Mouse (Mus musculus): ENCODE measurements at regions not wholly inside any gene's neighbourhood (a gene's known extent, or its start where the extent isn't known, plus 50 kb on each side); places are given as distances from the start of the nearest gene placed in this dataset.

- Histone ChIP-seq H3K36me3 (no peaks in the 10 kb centered on the region), H3K4me2 (no peak overlapping the region), H3K9me3 (replicated peaks) (no peaks in the 10 kb centered on the region), H3K27me3 (replicated peaks) (no peaks in the 10 kb centered on the region), H3K4me3 (no peak overlapping the region), H3K27ac (no peak overlapping the region), H3K9ac (no peak overlapping the region), H3K4me1 (no peaks in the 10 kb centered on the region)
- no peak for ATAC-seq
Measured at GRCm38 (mm10) chr10:91679641-91680040, 498.5 kb upstream of the Tmpo start.

- Histone ChIP-seq H3K9ac (no peak overlapping the region), H3K27me3 (replicated peaks) (no peaks in the 10 kb centered on the region), H3K9me3 (replicated peaks) (peaks cover 5% of the 10 kb centered on the region; the same call in 1 of the 2 replicates), H3K4me3 (no peak overlapping the region), H3K4me1 (no peaks in the 10 kb centered on the region), H3K27ac (no peak overlapping the region), H3K36me3 (no peaks in the 10 kb centered on the region), H3K4me2 (no peak overlapping the region)
- no peak for ATAC-seq
Measured at GRCm38 (mm10) chr10:91637911-91638310, 456.8 kb upstream of the Tmpo start.

GRCm38 (mm10) chr10:91628672-91629071 is 447.6 kb upstream of the Tmpo start:
- WGBS (ENCODE audit: insufficient replicate concordance): 65% methylated on average over 6 of the region's 6 CpGs
- Histone ChIP-seq H3K27ac (no peak overlapping the region), H3K9me3 (replicated peaks) (no peaks in the 10 kb centered on the region), H3K4me2 (no peak overlapping the region), H3K9ac (no peak overlapping the region), H3K4me3 (no peak overlapping the region), H3K27me3 (replicated peaks) (no peaks in the 10 kb centered on the region), H3K36me3 (no peaks in the 10 kb centered on the region), H3K4me1 (no peaks in the 10 kb centered on the region)
- no peak for ATAC-seq

DNA sequence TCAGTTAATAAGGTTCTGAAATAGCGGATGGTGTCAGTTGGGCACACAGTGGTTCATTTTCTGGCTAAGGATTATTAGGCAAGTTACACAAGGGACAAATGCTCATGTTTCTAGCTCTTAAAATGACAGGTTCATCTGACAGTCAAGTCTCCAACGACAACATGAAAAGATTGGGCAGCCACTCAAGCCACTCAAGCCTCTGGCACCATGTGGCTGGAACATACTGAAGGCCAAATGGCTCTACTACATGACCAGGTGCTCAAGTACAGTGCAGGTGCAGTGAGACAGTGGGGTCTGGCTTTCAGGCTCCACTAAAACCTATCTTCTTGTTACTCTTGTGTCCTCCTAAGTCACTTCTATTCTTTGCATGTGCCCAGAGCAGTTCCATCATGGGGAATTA is 441.2 kb upstream of the Tmpo start:
- H3K27me3 ChIP-seq (replicated peaks): no peaks in the 10 kb centered on the region
- no peak for ATAC-seq
- H3K4me1 ChIP-seq: no peaks in the 10 kb centered on the region
- H3K27ac ChIP-seq: no peak overlapping the region
- H3K9me3 ChIP-seq (replicated peaks): no peaks in the 10 kb centered on the region
- no peak overlapping the region for H3K9ac ChIP-seq
- H3K36me3 ChIP-seq: no peaks in the 10 kb centered on the region
- H3K4me3 ChIP-seq: no peak overlapping the region
- 64% methylated on average over 2 of the region's 2 CpGs for WGBS (ENCODE audit: insufficient replicate concordance)
- H3K4me2 ChIP-seq: no peak overlapping the region

GRCm38 (mm10) chr10:91613794-91614479 is 432.8 kb upstream of the Tmpo start:
- H3K27me3 ChIP-seq (replicated peaks): no peaks in the 10 kb centered on the region
- WGBS (ENCODE audit: insufficient replicate concordance): 69% methylated on average over 8 of the region's 8 CpGs

GRCm38 (mm10) chr10:91612052-91612451 is 430.9 kb upstream of the Tmpo start:
- Histone ChIP-seq H3K9me3 (replicated peaks) (0 out of 2 replicates have a peak, but pooled peaks cover 3% of the 10 kb centered on the region), H3K36me3 (no peaks in the 10 kb centered on the region), H3K4me1 (no peaks in the 10 kb centered on the region), H3K4me3 (no peak overlapping the region), H3K27ac (no peak overlapping the region), H3K9ac (no peak overlapping the region), H3K27me3 (replicated peaks) (no peaks in the 10 kb centered on the region), H3K4me2 (no peak overlapping the region)
- no peak for ATAC-seq
- WGBS (ENCODE audit: insufficient replicate concordance): 77% methylated on average over 4 of the region's 4 CpGs

More at GRCm38 (mm10) chr10:91613794-91614479, 432.8 kb upstream of the Tmpo start:
- ATAC-seq: no peak
- 0 out of 2 replicates have a peak, but pooled peaks cover 3% of the 10 kb centered on the region for H3K9me3 ChIP-seq (replicated peaks)
- no peak overlapping the region for H3K9ac ChIP-seq
- no peak overlapping the region for H3K4me3 ChIP-seq
- H3K4me2 ChIP-seq: no peak overlapping the region
- no peaks in the 10 kb centered on the region for H3K36me3 ChIP-seq
- no peak overlapping the region for H3K27ac ChIP-seq
- H3K4me1 ChIP-seq: no peaks in the 10 kb centered on the region

DNA sequence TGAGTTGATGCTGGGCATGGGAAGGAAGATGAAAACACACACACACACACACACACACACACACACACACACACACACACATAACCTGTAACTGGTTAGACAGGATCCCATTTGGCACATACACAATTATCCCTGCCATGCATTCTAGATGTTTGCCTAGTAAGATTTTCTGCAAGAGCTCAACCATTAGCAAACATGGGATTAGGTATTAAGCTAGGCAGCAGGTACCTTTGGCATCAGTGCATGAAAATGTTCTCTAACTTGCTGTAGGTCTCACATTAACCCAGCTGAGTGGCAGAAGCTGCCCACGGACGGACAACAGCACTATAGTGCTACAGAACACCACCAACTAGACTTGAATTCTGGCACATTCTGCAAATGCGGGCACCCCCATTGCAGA is 413.8 kb upstream of the Tmpo start:
- Histone ChIP-seq H3K9me3 (replicated peaks) (no peaks in the 10 kb centered on the region), H3K4me2 (no peak overlapping the region), H3K9ac (no peak overlapping the region), H3K4me1 (no peaks in the 10 kb centered on the region), H3K27me3 (replicated peaks) (no peaks in the 10 kb centered on the region), H3K36me3 (no peaks in the 10 kb centered on the region), H3K27ac (no peak overlapping the region), H3K4me3 (no peak overlapping the region)
- WGBS (ENCODE audit: insufficient replicate concordance): 65% methylated on average over 3 of the region's 3 CpGs
- no peak for ATAC-seq

GRCm38 (mm10) chr10:91593378-91593777 is 412.3 kb upstream of the Tmpo start:
- Histone ChIP-seq H3K9me3 (replicated peaks) (no peaks in the 10 kb centered on the region), H3K27me3 (replicated peaks) (no peaks in the 10 kb centered on the region), H3K9ac (no peak overlapping the region), H3K4me1 (no peaks in the 10 kb centered on the region), H3K4me3 (no peak overlapping the region), H3K27ac (no peak overlapping the region), H3K36me3 (no peaks in the 10 kb centered on the region), H3K4me2 (no peak overlapping the region)
- no peak for ATAC-seq
- WGBS (ENCODE audit: insufficient replicate concordance): 63% methylated on average over 2 of the region's 2 CpGs

GRCm38 (mm10) chr10:91591845-91592244 is 410.7 kb upstream of the Tmpo start:
- Histone ChIP-seq H3K4me3 (no peak overlapping the region), H3K36me3 (no peaks in the 10 kb centered on the region), H3K27me3 (replicated peaks) (no peaks in the 10 kb centered on the region), H3K4me1 (no peaks in the 10 kb centered on the region), H3K9me3 (replicated peaks) (no peaks in the 10 kb centered on the region), H3K4me2 (no peak overlapping the region), H3K9ac (no peak overlapping the region), H3K27ac (no peak overlapping the region)
- 64% methylated on average over 10 of the region's 10 CpGs for WGBS (ENCODE audit: insufficient replicate concordance)
- no peak for ATAC-seq

DNA sequence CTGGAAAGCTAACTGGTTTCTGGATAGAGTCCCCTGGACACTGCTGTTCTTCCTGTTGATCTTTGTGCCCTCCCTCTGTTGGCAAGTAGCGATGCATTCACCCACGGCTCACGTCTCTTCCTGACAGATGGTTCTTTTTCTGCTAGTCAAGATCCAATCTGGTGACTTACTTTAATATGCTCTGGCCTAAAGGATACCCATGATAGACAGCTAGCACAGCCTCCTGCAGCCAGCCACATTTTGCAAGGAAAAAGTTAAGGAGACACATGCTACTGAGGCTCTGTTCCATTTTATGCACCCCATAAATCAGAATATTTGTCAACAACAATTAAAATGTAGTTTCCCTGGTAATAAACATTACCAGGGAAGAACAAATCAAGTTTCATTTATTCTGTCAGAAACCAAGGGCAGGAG is 410.3 kb upstream of the Tmpo start:
- ATAC-seq: no peak
- Histone ChIP-seq H3K27ac (no peak overlapping the region), H3K9me3 (replicated peaks) (no peaks in the 10 kb centered on the region), H3K36me3 (no peaks in the 10 kb centered on the region), H3K4me2 (no peak overlapping the region), H3K4me3 (no peak overlapping the region), H3K27me3 (replicated peaks) (no peaks in the 10 kb centered on the region), H3K4me1 (no peaks in the 10 kb centered on the region), H3K9ac (no peak overlapping the region)
- 66% methylated on average over 3 of the region's 3 CpGs for WGBS (ENCODE audit: insufficient replicate concordance)

DNA sequence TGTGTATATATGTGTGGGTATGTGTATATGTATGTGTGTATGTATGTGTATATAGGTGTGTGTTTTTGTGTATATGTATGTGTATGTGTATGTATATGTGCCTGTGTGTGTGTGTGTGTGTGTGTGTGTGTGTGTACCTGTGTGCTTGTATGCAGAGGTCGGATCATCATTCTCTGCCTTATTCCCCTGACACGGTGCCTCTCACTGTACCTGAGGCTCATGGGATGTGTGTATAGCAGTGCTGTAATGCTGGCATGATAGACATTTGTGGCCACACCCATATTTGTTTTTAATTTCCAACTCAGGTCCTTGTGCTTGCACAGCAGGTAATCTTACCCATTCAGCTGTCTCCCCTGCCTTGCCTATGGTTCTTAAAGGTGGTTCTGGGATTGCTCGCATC is 402.1 kb upstream of the Tmpo start:
- no peak for ATAC-seq
- H3K27me3 ChIP-seq (replicated peaks): no peaks in the 10 kb centered on the region
- H3K4me2 ChIP-seq: no peak overlapping the region
- no peak overlapping the region for H3K9ac ChIP-seq
- H3K4me3 ChIP-seq: no peak overlapping the region
- H3K36me3 ChIP-seq: no peaks in the 10 kb centered on the region
- no peaks in the 10 kb centered on the region for H3K4me1 ChIP-seq
- 64% methylated on average over 3 of the region's 3 CpGs for WGBS (ENCODE audit: insufficient replicate concordance)
- H3K9me3 ChIP-seq (replicated peaks): no peaks in the 10 kb centered on the region; the same call in 1 of the 2 replicates
- H3K27ac ChIP-seq: no peak overlapping the region

GRCm38 (mm10) chr10:91580959-91581358 is 399.8 kb upstream of the Tmpo start:
- Histone ChIP-seq H3K36me3 (no peaks in the 10 kb centered on the region), H3K27ac (no peak overlapping the region), H3K9me3 (replicated peaks) (peaks cover 5% of the 10 kb centered on the region; the same call in 1 of the 2 replicates), H3K4me3 (no peak overlapping the region), H3K4me1 (no peaks in the 10 kb centered on the region), H3K27me3 (replicated peaks) (no peaks in the 10 kb centered on the region), H3K4me2 (no peak overlapping the region), H3K9ac (no peak overlapping the region)
- WGBS (ENCODE audit: insufficient replicate concordance): 72% methylated on average over 11 of the region's 11 CpGs
- no peak for ATAC-seq

Data from liver, embryonic 12.5 days (tissue).